Mouse (Mus musculus) C2C12 (cell line): ENCODE measurements around the gene Nat9.

Experiments used
- CTCF ChIP-seq: IDR thresholded peaks from one replicate; pipeline ENCODE4 v1.5.1; 2011; ENCODE audit not compliant: control insufficient read depth, insufficient read depth, insufficient read length
- FOSL1 ChIP-seq: IDR thresholded peaks from one replicate; pipeline ENCODE4 v1.8.0; 2011; ENCODE audit warnings: mild to moderate bottlenecking, low read length; ENCODE audit not compliant: poor library complexity, insufficient read depth, severe bottlenecking
- MYOD1 ChIP-seq: IDR thresholded peaks from one replicate; pipeline ENCODE4 v1.6.1; 2011; ENCODE audit warnings: low read depth; ENCODE audit not compliant: control insufficient read depth, insufficient read length
- USF1 ChIP-seq: IDR thresholded peaks from one replicate; pipeline ENCODE4 v1.6.1; 2011; ENCODE audit warnings: low read depth, mild to moderate bottlenecking, control low read depth, moderate library complexity

DNA sequence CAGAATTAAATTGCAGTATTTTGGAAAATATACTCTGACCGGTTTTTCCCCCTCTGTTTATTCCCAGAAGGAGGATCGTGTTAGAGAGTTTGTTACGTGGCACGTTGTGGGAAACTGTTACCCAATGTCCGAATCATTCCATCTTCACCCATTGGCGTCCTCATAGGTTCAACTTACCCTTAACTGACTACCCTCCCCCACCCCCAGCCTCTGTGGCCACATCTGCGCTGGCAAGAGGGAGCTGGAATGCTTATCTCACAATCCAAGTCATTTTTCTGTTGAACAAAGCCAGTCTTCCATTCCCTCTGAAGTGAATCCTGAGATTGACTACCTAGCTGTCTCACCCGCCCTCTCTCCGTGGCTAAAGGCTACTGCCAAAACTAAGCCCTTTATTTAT, 25.5 kb downstream of the Nat9 start:
- TF ChIP-seq CTCF, result no peak
- TF ChIP-seq USF1, result no peak
- TF ChIP-seq MYOD1, result no peak
- TF ChIP-seq FOSL1, result no peak
